In the genomic region with DNA sequence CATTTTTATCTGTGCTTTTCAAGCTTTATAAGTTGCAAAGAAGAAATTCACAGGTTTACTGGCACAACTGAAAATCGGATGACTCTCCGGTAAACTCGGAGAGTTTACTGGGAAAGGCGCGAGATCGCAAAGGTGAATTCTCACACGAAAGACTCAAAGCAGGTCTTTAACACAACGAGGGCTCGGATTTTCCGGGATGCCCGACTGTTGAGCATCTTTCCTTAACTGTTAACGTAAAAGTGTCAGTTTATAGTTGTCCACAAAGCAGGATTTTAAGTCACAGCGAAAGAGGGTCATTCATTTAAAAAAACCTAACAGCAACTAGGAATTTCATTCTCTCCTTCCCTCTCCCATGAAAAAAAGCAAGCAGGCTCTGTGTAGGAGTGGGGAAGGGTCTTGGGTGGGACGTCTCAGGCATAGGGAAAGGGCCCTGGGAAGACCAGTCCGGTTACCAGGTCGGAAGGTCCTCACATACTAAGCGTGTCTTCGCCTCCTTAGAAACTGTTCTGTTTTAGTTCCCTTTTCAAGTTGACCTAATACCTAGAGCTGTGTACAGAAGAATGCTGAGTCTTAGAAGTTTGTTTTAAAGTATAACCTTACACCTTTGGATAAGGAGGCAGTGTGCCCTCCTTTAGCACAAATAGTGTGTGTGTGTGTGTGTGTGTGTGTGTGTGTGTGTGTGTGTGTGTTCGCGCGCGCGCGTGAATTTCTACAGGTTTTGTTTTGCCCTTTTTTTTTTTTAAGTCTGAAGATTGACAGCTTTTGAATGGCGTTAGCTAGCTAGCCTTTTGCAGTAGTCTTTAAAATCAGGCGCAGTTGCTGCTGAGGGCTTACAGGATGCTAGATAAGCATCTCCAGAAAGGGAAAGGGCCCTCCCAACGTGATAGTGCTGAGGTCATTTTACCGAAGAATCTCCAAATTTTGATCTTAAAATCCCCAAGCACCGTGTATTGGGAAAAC, we compare ENCODE assay signal across 11 mouse cellular contexts. TPM values are rescaled to one million over a fixed set of nuclear protein-coding genes. Genes with fewer than 3 reads are reported as not detected.
DNase-seq lines count a peak whose midpoint lies in the region; ATAC-seq and TF ChIP-seq lines count a peak whose summit lies in the region.
"Had no signal": no experiment of that assay in that cellular context is flagged by ENCODE, and none has a peak within 500 bp of the region (broad histone marks: within the 10 kb centered on the region; RNA-seq: fewer than 3 reads in every experiment).

No protein-coding gene starts in this region.

- peaks cover 18% of the 10 kb centered on the region for H3K4me1 ChIP-seq in cerebellum, adult 2 months (ENCODE audit: control insufficient read depth, insufficient read depth, low read length)
- H3K4me1 ChIP-seq in ES-E14 (ENCODE audit: control insufficient read depth in 2 of 2, insufficient read depth in 2 of 2, low read length in 2 of 2, poor library complexity in 1 of 2) = peaks cover 7 to 8% of the 10 kb centered on the region in 2 experiments
- peaks cover 8% of the 10 kb centered on the region; the same call in 1 of the 2 replicates for H3K4me1 ChIP-seq in hindbrain, embryonic 12.5 days
- H3K4me1 ChIP-seq in midbrain, embryonic 13.5 days (replicated peaks) = peaks cover 35% of the 10 kb centered on the region

- H3K9me3 ChIP-seq in ES-E14 (ENCODE audit: control insufficient read depth, insufficient read depth, low read depth, low read length) = no peaks in the 10 kb centered on the region
- no peaks in the 10 kb centered on the region for H3K9me3 ChIP-seq in hindbrain, embryonic 12.5 days (replicated peaks)
- H3K9me3 ChIP-seq in midbrain, embryonic 13.5 days = no peaks in the 10 kb centered on the region

- no peak for TF ChIP-seq CTCF in cerebellum, adult 2 months (IDR thresholded peaks at IDR 0.05; ENCODE audit: borderline replicate concordance, insufficient read depth, low read depth, low read length)

- in situ Hi-C loops in ES-E14 (cut with MboI; ENCODE audit: low sequenced_read_pairs in 2 of 2, unreplicated experiment in 2 of 2) = no loop called here

- peaks cover 5% of the 10 kb centered on the region for H3K36me3 ChIP-seq in ES-E14 (ENCODE audit: control insufficient read depth, insufficient read depth, low read length, poor library complexity, severe bottlenecking)
- no peaks in the 10 kb centered on the region for H3K36me3 ChIP-seq in hindbrain, embryonic 12.5 days
- no peaks in the 10 kb centered on the region for H3K36me3 ChIP-seq in midbrain, embryonic 13.5 days

- no peak for ATAC-seq in hindbrain, embryonic 12.5 days (ENCODE audit: low FRiP score)
- ATAC-seq in midbrain, embryonic 13.5 days = no peak
- ATAC-seq: Patski had no signal

- DNase-seq in cerebellum, adult 2 months = peak; percentile 53 to 60
- no peak for DNase-seq in cerebellum, postnatal 4 days (ENCODE audit: low spot score in 2 of 2)
- DNase-seq in ES-E14 (ENCODE audit: low read depth, low spot score) = peak; percentile 17
- DNase-seq in adrenal gland, adult 2 months = no peak
- DNase-seq in right cerebral cortex, postnatal 36 days (ENCODE audit: low spot score in 2 of 2) = no peak
- DNase-seq in adrenal gland, adult 8-10 months = no peak

- H3K4me2 ChIP-seq in hindbrain, embryonic 12.5 days (replicated peaks) = peak overlapping the region; percentile 77
- H3K4me2 ChIP-seq in midbrain, embryonic 13.5 days (replicated peaks) = peak overlapping the region; percentile 80

- H3K27ac ChIP-seq in cerebellum, adult 2 months (ENCODE audit: insufficient read depth, low read length) = peak overlapping the region; percentile 94
- peak overlapping the region; percentile 58 for H3K27ac ChIP-seq in ES-E14 (ENCODE audit: insufficient read depth, low read depth, low read length, poor library complexity, severe bottlenecking)
- H3K27ac ChIP-seq in hindbrain, embryonic 12.5 days = peak overlapping the region; percentile 84
- H3K27ac ChIP-seq in midbrain, embryonic 13.5 days = peak overlapping the region; percentile 91

- 4% methylated on average over 29 of the region's 29 CpGs for WGBS in cerebellum, adult 2 months
- under 1% methylated on average over 29 of the region's 29 CpGs for WGBS in hindbrain, embryonic 12.5 days
- WGBS in midbrain, embryonic 13.5 days = under 1% methylated on average over 29 of the region's 29 CpGs

- H3K9ac ChIP-seq in ES-E14 (ENCODE audit: insufficient read depth, low read depth, low read length, poor library complexity, severe bottlenecking) = peak overlapping the region; percentile 73
- peak overlapping the region; percentile 32; the same call in 1 of the 2 replicates for H3K9ac ChIP-seq in hindbrain, embryonic 12.5 days
- peak overlapping the region; percentile 85 for H3K9ac ChIP-seq in midbrain, embryonic 13.5 days (replicated peaks)

- no peaks in the 10 kb centered on the region for H3K27me3 ChIP-seq in cerebellum, adult 2 months (ENCODE audit: control insufficient read depth, insufficient read depth, low read length)
- peaks cover 66% of the 10 kb centered on the region for H3K27me3 ChIP-seq in hindbrain, embryonic 12.5 days
- H3K27me3 ChIP-seq in midbrain, embryonic 13.5 days = peaks cover 74% of the 10 kb centered on the region

- peak overlapping the region; percentile 100 for H3K4me3 ChIP-seq in cerebellum, adult 2 months (replicated peaks; ENCODE audit: insufficient read depth, low read depth, low read length)
- H3K4me3 ChIP-seq in ES-E14 (ENCODE audit: insufficient read depth in 1 of 2, low read depth in 1 of 2, low read length in 2 of 2, poor library complexity in 1 of 2, severe bottlenecking in 1 of 2) = peak overlapping the region; percentile 72 to 73
- peak overlapping the region; percentile 48 for H3K4me3 ChIP-seq in hindbrain, embryonic 12.5 days
- H3K4me3 ChIP-seq in midbrain, embryonic 13.5 days (replicated peaks) = peak overlapping the region; percentile 57

- no peak for TF ChIP-seq POLR2A in cerebellum, adult 2 months (IDR thresholded peaks at IDR 0.05; ENCODE audit: borderline replicate concordance, insufficient read depth, low read length)

TF ChIP-seq in ES-E14, 5 proteins besides CTCF, POLR2A, EP300 and RAD21:
- TF ChIP-seq MAFK (IDR thresholded peaks at IDR 0.05; ENCODE audit: insufficient read depth, low read depth, low read length) = no peak
- peak; percentile 41; the same call in 1 of the 2 replicates for TF ChIP-seq ZNF384 (IDR thresholded peaks at IDR 0.05; ENCODE audit: low read depth, low read length)

RNA-seq across cellular contexts. Expression of gene Cnpy1, which starts 34.7 kb away (rescaled TPM):
- polyA plus RNA-seq in cerebellum, adult 2 months (2012; rRNA removed) = 313 and 399 TPM in 2 replicates
- 76.9 and 152 TPM in 2 replicates for total RNA-seq in ES-E14 (2012; rRNA removed)
- 50.6 and 69.9 TPM in 2 replicates for polyA plus RNA-seq in hindbrain, embryonic 12.5 days (2016; fragmentation: Nextera tagmentation; extraction: Ambion mirVana)
- 85.5 and 90.2 TPM in 2 replicates for polyA plus RNA-seq in midbrain, embryonic 13.5 days (2015; fragmentation: Nextera tagmentation; extraction: Ambion mirVana)
- not detected for total RNA-seq in adrenal gland, adult 2 months (2021)
- not detected in 2 replicates for polyA plus RNA-seq in adrenal gland, adult 2 months (2012; rRNA removed)
- not detected for total RNA-seq in adrenal gland, adult 8-10 months (2022)
- polyA plus RNA-seq: heart, embryonic 14.5 days; Patski had no signal

RNA-seq across cellular contexts. Expression of gene En2, which starts 45.4 kb away (rescaled TPM):
- 72.9 and 92.2 TPM in 2 replicates for polyA plus RNA-seq in cerebellum, adult 2 months (2012; rRNA removed)
- total RNA-seq in ES-E14 (2012; rRNA removed) = 3.2 and 3.3 TPM in 2 replicates
- 0.66 and 0.86 TPM in 2 replicates for polyA plus RNA-seq in hindbrain, embryonic 12.5 days (2016; fragmentation: Nextera tagmentation; extraction: Ambion mirVana)
- polyA plus RNA-seq in midbrain, embryonic 13.5 days (2015; fragmentation: Nextera tagmentation; extraction: Ambion mirVana) = 1.9 and 2.2 TPM in 2 replicates
- total RNA-seq in adrenal gland, adult 2 months (2021) = under 1 TPM; 0.07 to 0.17 TPM
- 0.12 and 0.19 TPM in 2 replicates for polyA plus RNA-seq in adrenal gland, adult 2 months (2012; rRNA removed)
- under 1 TPM in 2 of 4 experiments, not detected in 2; 0.38 to 0.41 TPM for total RNA-seq in adrenal gland, adult 8-10 months (2022)
- polyA plus RNA-seq: heart, embryonic 14.5 days; lung, embryonic 16.5 days had no signal

Comparison
In these comparisons a context has a peak if more than half of its experiments do, and no peak if none do; other contexts are left out.
1. DNase-seq: peak in cerebellum, adult 2 months (2 of 2) and ES-E14 (single experiment); none in cerebellum, postnatal 4 days (0 of 2), adrenal gland, adult 2 months (single experiment), right cerebral cortex, postnatal 36 days (0 of 2) and adrenal gland, adult 8-10 months (single experiment).
2. H3K4me3 ChIP-seq: peak in every context shown above with its lines; median percentile 100 in cerebellum, adult 2 months; 72 in ES-E14; 57 in midbrain, embryonic 13.5 days; 48 in hindbrain, embryonic 12.5 days.
3. H3K9ac ChIP-seq: peak in every context shown above with its lines; median percentile 85 in midbrain, embryonic 13.5 days; 73 in ES-E14; 32 in hindbrain, embryonic 12.5 days.
4. RNA of gene Cnpy1, which starts 34.7 kb away (polyA plus RNA-seq): 313 to 399 TPM in cerebellum, adult 2 months, 85.5 to 90.2 TPM in midbrain, embryonic 13.5 days and 50.6 to 69.9 TPM in hindbrain, embryonic 12.5 days; not detected in adrenal gland, adult 2 months; every median in the first group is over 10 times any median in the second.
5. RNA of gene En2, which starts 45.4 kb away (polyA plus RNA-seq): 72.9 to 92.2 TPM in cerebellum, adult 2 months; 1.9 to 2.2 TPM in midbrain, embryonic 13.5 days, 0.66 to 0.86 TPM in hindbrain, embryonic 12.5 days and 0.12 to 0.19 TPM in adrenal gland, adult 2 months; every median in the first group is over 10 times any median in the second.
6. Peak in every context shown above with its lines, with median percentiles within 50 percentile points of each other: H3K27ac ChIP-seq.